Mouse (Mus musculus) heart, postnatal 0 days (tissue): ENCODE measurements around the gene Tff3. TPM values are rescaled to one million over a fixed set of nuclear protein-coding genes. Genes with fewer than 3 reads are reported as not detected.

Experiments used
- ATAC-seq: fragments of 200-750 bp; cut with Nextera tagmentation; 2 replicates; pipeline ENCODE4 v1.8.0; 2017; ENCODE audit warnings: low read depth, moderate number of reproducible peaks, moderate library complexity; ENCODE audit not compliant: insufficient read depth
- DNase-seq: peaks from one replicate; pipeline ENCODE4 v3.0.0-alpha.2; 2016; ENCODE audit warnings: low spot score
- H3K27ac ChIP-seq: fragments of 300-500 bp; sonication (generic); 2 replicates; pipeline ENCODE4 v1.5.1; 2014; ENCODE audit warnings: low read depth, mild to moderate bottlenecking
- H3K27me3 ChIP-seq: fragments of 300-500 bp; sonication (generic); 2 replicates; pipeline ENCODE4 v1.6.1; 2014; ENCODE audit warnings: low read length, mixed read lengths; ENCODE audit not compliant: control insufficient read depth, insufficient read depth
- H3K36me3 ChIP-seq: fragments of 300-500 bp; sonication (generic); replicated peaks from 2 replicates; pipeline ENCODE4 v1.6.1; 2014; ENCODE audit warnings: low read length, mixed read lengths; ENCODE audit not compliant: control insufficient read depth, insufficient read depth
- H3K4me1 ChIP-seq: fragments of 300-500 bp; sonication (generic); 2 replicates; pipeline ENCODE4 v1.6.1; 2014; ENCODE audit warnings: antibody characterized with exemption; ENCODE audit not compliant: control insufficient read depth, insufficient read depth
- H3K4me2 ChIP-seq: fragments of 300-500 bp; sonication (generic); 2 replicates; pipeline ENCODE4 v1.6.1; 2014; ENCODE audit warnings: low read depth, mild to moderate bottlenecking, low read length, moderate library complexity
- H3K4me3 ChIP-seq: fragments of 300-500 bp; sonication (generic); 2 replicates; pipeline ENCODE4 v1.5.1; 2014; ENCODE audit warnings: low read depth, low read length
- H3K9ac ChIP-seq: fragments of 300-500 bp; sonication (generic); replicated peaks from 2 replicates; pipeline ENCODE4 v1.6.1; 2014; ENCODE audit warnings: low read depth, low read length, mixed read lengths
- H3K9me3 ChIP-seq: fragments of 300-500 bp; sonication (generic); replicated peaks from 2 replicates; pipeline ENCODE4 v1.6.1; 2016; ENCODE audit warnings: low read length; ENCODE audit not compliant: control insufficient read depth
- CTCF ChIP-seq: IDR thresholded peaks from 2 replicates; pipeline ENCODE4 v1.5.1; 2016; ENCODE audit warnings: antibody characterized with exemption, control low read depth, low read depth
- EP300 ChIP-seq: IDR thresholded peaks from 2 replicates; pipeline ENCODE4 v1.6.1; 2016; ENCODE audit warnings: antibody characterized with exemption, low read depth
- WGBS: fragments of 180-500 bp; shearing (Covaris S2); extraction: QIAGEN DNeasy Blood & Tissue Kit; methylation state at CpG from one replicate; pipeline ENCODE4 v1.1.7; 2014; 5-methylcytosine and 5-hydroxymethylcytosine counted together
- polyA plus RNA-seq: library from polyadenylated mRNA; unstranded; fragments of >200 nt; fragmentation: Nextera tagmentation; extraction: Ambion mirVana; gene quantifications from 2 replicates; pipeline ENCODE4 v1.2.1, GENCODE M21; 2015
- total RNA-seq: library from RNA; depleted of rRNA; stranded (reverse); fragments of >200 nt; gene quantifications from 2 replicates; pipeline ENCODE4 v1.2.3, GENCODE M21; 2014; ENCODE audit warnings: low replicate concordance; rRNA removed

Tff3 gene
- total and polyA plus RNA-seq, 2 experiments from 2014 or later, result not detected

DNA sequence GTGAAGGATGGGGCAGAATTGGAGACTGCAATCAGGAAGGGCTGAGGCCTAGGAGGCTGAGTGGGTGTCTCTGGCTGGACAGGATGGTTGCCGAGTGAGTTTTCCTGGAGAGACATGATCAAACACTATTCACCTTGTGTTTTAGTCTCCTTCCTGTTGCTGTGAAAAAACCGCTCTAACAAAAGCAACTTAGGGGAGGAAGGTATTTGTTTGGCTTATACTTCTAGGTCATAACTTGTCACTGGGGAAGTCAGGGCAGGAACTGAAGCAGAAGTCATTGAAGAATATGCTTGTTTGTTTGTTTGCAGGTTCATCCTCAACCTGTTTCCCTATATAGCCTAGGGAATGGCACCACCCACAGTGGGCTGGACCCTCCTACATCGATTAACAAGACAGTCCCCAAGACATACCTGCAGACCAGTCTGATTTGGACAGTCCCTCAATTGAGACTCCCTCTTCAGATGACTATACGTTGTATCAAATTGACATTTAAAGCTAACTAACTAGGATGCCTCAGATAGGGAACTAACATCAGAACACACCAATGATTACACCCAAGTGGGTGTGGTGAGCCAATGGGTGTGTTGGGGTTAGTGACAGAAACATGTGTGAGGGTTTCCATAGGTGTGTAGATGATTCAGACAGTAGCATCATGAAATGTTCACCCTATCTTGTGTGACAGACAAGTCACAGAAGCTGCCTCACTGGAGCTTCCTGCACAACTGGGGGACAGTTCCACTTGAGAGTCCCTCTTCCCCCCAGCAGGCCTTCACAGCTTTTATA lies 47.0 kb downstream of the Tff3 start:
- WGBS, result 80% methylated on average over 4 of the region's 4 CpGs

DNA sequence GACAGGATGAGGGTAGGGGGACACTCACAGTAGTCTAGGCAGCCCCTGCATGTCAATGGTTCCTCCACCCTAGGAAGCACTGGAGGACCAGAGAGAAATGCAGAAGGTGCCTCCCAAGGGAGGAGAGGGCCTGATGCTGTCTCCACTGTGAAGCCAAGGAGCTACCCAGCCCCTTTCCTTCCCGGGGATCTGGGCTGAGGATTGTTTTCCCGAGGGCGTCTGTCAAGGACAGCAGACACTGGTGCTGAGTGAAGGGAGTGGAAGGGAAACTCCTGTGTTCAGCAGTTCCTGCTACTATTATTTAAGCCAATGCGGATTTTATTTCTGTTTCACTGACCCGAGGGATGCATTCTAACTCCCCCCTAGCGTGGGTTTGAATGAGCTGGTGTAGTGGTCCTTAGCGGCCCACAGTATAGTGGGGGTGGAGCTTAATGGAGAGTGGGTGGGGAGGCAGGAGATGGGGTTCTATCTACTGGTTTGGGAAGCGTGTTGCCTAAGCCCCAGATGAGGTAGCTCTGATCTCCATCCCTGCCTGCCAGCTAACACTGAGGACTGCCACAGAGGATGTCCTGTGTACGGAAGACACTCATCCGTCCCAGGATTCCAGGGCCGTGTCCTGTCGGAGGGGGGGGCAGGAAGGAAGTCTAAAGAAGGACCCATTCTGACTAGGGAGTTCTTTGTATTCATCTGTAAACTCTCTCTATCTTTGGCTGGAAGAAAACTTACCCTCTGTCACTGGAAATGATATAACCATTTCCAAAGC lies 50.2 kb downstream of the Tff3 start:
- no peak overlapping the region for H3K9ac ChIP-seq
- peak; percentile 73 for ATAC-seq
- H3K4me1 ChIP-seq, result peaks cover 46% of the 10 kb centered on the region
- DNase-seq, result no peak
- H3K4me3 ChIP-seq, result no peak overlapping the region
- no peak overlapping the region for H3K4me2 ChIP-seq
- no peaks in the 10 kb centered on the region for H3K27me3 ChIP-seq
- H3K27ac ChIP-seq, result peak overlapping the region; percentile 74
- TF ChIP-seq CTCF (no peak), EP300 (peak; percentile 61; the same call in 1 of the 2 replicates)
- 52% methylated on average over 12 of the region's 12 CpGs for WGBS
- no peaks in the 10 kb centered on the region for H3K36me3 ChIP-seq
- H3K9me3 ChIP-seq, result no peaks in the 10 kb centered on the region

More for the DNA sequence above, 47.0 kb downstream of the Tff3 start:
- no peak overlapping the region for H3K4me3 ChIP-seq
- no peaks in the 10 kb centered on the region for H3K36me3 ChIP-seq
- no peaks in the 10 kb centered on the region for H3K27me3 ChIP-seq
- no peak overlapping the region; the same call in 1 of the 2 replicates for H3K27ac ChIP-seq
- no peaks in the 10 kb centered on the region for H3K9me3 ChIP-seq
- no peak overlapping the region for H3K9ac ChIP-seq
- peaks cover 20% of the 10 kb centered on the region for H3K4me1 ChIP-seq
- ATAC-seq (no peak), DNase-seq (no peak)
- TF ChIP-seq CTCF, result no peak
- no peak for TF ChIP-seq EP300
- H3K4me2 ChIP-seq, result no peak overlapping the region

GRCm38 (mm10) chr17:31078581-31078980 lies 50.9 kb downstream of the Tff3 start:
- Histone ChIP-seq H3K9ac (no peak overlapping the region), H3K4me1 (peaks cover 53% of the 10 kb centered on the region)

DNA sequence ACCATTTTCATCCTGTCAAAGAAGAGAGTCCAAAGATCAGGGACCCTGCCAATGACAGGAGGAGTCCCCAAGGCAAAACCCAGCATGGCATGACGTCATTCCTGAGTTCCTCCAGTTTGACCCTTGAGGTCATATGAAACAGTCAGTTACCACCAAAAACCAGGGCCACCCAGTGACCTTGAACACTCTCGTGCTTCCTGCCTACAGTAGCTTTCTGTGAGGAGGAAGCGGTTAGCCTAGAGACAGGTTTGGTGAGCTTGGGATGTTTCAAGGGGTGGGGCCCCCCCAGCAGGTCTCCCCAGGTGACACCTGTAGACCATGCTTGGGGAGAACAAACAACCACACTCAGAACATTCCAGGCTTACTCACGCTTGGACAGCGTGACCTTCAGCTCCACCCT lies 51.9 kb downstream of the Tff3 start:
- TF ChIP-seq EP300, result no peak
- TF ChIP-seq CTCF, result no peak
- H3K9ac ChIP-seq, result no peak overlapping the region
- no peaks in the 10 kb centered on the region for H3K36me3 ChIP-seq
- H3K4me1 ChIP-seq, result peaks cover 63% of the 10 kb centered on the region
- H3K4me3 ChIP-seq, result no peak overlapping the region
- H3K9me3 ChIP-seq, result no peaks in the 10 kb centered on the region
- peak overlapping the region; percentile 20; the same call in 1 of the 2 replicates for H3K27ac ChIP-seq
- DNase-seq (no peak), ATAC-seq (no peak)
- no peak overlapping the region for H3K4me2 ChIP-seq
- no peaks in the 10 kb centered on the region for H3K27me3 ChIP-seq
- whole genome bisulfite sequencing, result 59% methylated on average over 5 of the region's 5 CpGs

More at GRCm38 (mm10) chr17:31078581-31078980, 50.9 kb downstream of the Tff3 start:
- no peak overlapping the region for H3K4me2 ChIP-seq
- H3K36me3 ChIP-seq, result no peaks in the 10 kb centered on the region
- H3K27ac ChIP-seq, result peak overlapping the region; percentile 74
- no peak for ATAC-seq
- 79% methylated on average over 11 of the region's 11 CpGs for WGBS
- H3K27me3 ChIP-seq, result no peaks in the 10 kb centered on the region
- H3K4me3 ChIP-seq, result no peak overlapping the region
- no peaks in the 10 kb centered on the region for H3K9me3 ChIP-seq
- DNase-seq, result no peak
- no peak for TF ChIP-seq CTCF

DNA sequence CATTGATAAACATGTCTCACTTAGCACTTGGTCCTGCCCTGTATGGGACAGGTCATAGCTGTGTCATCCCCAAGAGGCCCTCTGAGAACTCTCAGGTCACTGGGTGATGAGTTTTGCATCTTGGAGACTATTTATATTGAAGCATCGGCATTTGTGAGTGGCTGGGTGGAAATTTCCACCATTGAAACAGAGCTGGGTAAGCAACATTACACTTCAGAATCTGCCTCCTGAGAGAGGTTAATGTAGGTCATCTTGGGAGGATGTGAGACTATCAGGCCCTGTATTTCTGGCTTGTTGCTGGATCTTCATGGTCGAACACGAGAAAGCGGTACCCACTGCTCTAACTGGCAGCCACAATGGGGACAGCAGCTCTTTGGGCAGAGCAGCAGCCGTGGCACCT lies 54.0 kb downstream of the Tff3 start:
- no peak overlapping the region for H3K9ac ChIP-seq
- no peaks in the 10 kb centered on the region for H3K9me3 ChIP-seq
- H3K36me3 ChIP-seq, result no peaks in the 10 kb centered on the region
- ATAC-seq, result no peak
- H3K4me3 ChIP-seq, result no peak overlapping the region
- TF ChIP-seq EP300, result no peak
- TF ChIP-seq CTCF, result no peak
- H3K4me1 ChIP-seq, result peaks cover 82% of the 10 kb centered on the region
- 67% methylated on average over 5 of the region's 5 CpGs for WGBS
- H3K4me2 ChIP-seq, result peak overlapping the region; percentile 21; the same call in 1 of the 2 replicates
- no peak for DNase-seq
- peak overlapping the region; percentile 71 for H3K27ac ChIP-seq
- H3K27me3 ChIP-seq, result no peaks in the 10 kb centered on the region

Other genes starting within 250 kb of the Tff3 start
- 1.3 and 4.7 TPM in 2 replicates for gene Glp1r, start 227.8 kb downstream of the Tff3 start, total RNA-seq
- gene Glp1r, start 227.8 kb downstream of the Tff3 start, polyA plus RNA-seq, result 0.43 and 0.44 TPM in 2 replicates
- gene Umodl1, start 175.0 kb downstream of the Tff3 start, total RNA-seq, result not detected in 2 replicates
- gene Umodl1, start 175.0 kb downstream of the Tff3 start, polyA plus RNA-seq, result not detected in 2 replicates
- 11.3 and 13.5 TPM in 2 replicates for gene Abcg1, start 72.0 kb downstream of the Tff3 start, total RNA-seq
- gene Abcg1, start 72.0 kb downstream of the Tff3 start, polyA plus RNA-seq, result 9.6 and 10.1 TPM in 2 replicates
- not detected in 2 replicates for gene Tff2, start 14.6 kb upstream of the Tff3 start, total RNA-seq
- 2.9 TPM in 1 of 2 replicates, not detected in the other for gene Tff2, start 14.6 kb upstream of the Tff3 start, polyA plus RNA-seq
- not detected in 2 replicates for gene Tff1, start 35.6 kb upstream of the Tff3 start, total RNA-seq
- not detected in 2 replicates for gene Tff1, start 35.6 kb upstream of the Tff3 start, polyA plus RNA-seq
- 0.15 TPM in 1 of 2 replicates, not detected in the other for gene Tmprss3, start 69.3 kb upstream of the Tff3 start, total RNA-seq
- gene Tmprss3, start 69.3 kb upstream of the Tff3 start, polyA plus RNA-seq, result not detected in 2 replicates
- not detected in 2 replicates for gene Ubash3a, start 78.2 kb upstream of the Tff3 start, total RNA-seq
- 0.11 and 0.20 TPM in 2 replicates for gene Ubash3a, start 78.2 kb upstream of the Tff3 start, polyA plus RNA-seq
- gene Rsph1, start 147.7 kb upstream of the Tff3 start, total RNA-seq, result 0.27 TPM in 1 of 2 replicates, not detected in the other
- 1.6 and 2.3 TPM in 2 replicates for gene Rsph1, start 147.7 kb upstream of the Tff3 start, polyA plus RNA-seq
- gene Slc37a1, start 157.1 kb upstream of the Tff3 start, total RNA-seq, result 16.8 and 37.9 TPM in 2 replicates
- 9.7 and 13.5 TPM in 2 replicates for gene Slc37a1, start 157.1 kb upstream of the Tff3 start, polyA plus RNA-seq